Mouse (Mus musculus): ENCODE results near the gene Cox15. TPM values are rescaled to one million over a fixed set of nuclear protein-coding genes. Genes with fewer than 3 reads are reported as not detected.

Cox15 gene
- polyA plus RNA-seq, 1 experiment from 2014 or later: 10.6 TPM

- H3K4me2 ChIP-seq (ENCODE audit: low read depth, low read length): no peak overlapping the region
- 0 out of 2 replicates have a peak, but pooled peaks cover 2% of the 10 kb centered on the region for H3K36me3 ChIP-seq (ENCODE audit: control insufficient read depth, insufficient read depth, low read length)
- no peak for ATAC-seq (ENCODE audit: low read depth)
- no peaks in the 10 kb centered on the region for H3K27me3 ChIP-seq (ENCODE audit: control insufficient read depth, insufficient read depth, low read depth, low read length)
- H3K9me3 ChIP-seq (ENCODE audit: control insufficient read depth, low read length): no peaks in the 10 kb centered on the region
- 50% methylated on average over 9 of the region's 9 CpGs for WGBS
- no peak overlapping the region for H3K4me3 ChIP-seq (ENCODE audit: low read length)
- H3K9ac ChIP-seq (ENCODE audit: low read length): no peak overlapping the region
- H3K27ac ChIP-seq (ENCODE audit: low read length): no peak overlapping the region
- H3K4me1 ChIP-seq (replicated peaks; ENCODE audit: control insufficient read depth, insufficient read depth, low read length): no peaks in the 10 kb centered on the region
Observed at GRCm38 (mm10) chr19:43767549-43768322, 14.9 kb upstream of the Cox15 start.

- Histone ChIP-seq H3K9me3 (ENCODE audit: control insufficient read depth, low read length) (no peaks in the 10 kb centered on the region), H3K4me2 (ENCODE audit: low read depth, low read length) (no peak overlapping the region), H3K27me3 (ENCODE audit: control insufficient read depth, insufficient read depth, low read depth, low read length) (no peaks in the 10 kb centered on the region), H3K9ac (ENCODE audit: low read length) (no peak overlapping the region), H3K36me3 (ENCODE audit: control insufficient read depth, insufficient read depth, low read length) (0 out of 2 replicates have a peak, but pooled peaks cover 2% of the 10 kb centered on the region), H3K4me1 (replicated peaks; ENCODE audit: control insufficient read depth, insufficient read depth, low read length) (no peaks in the 10 kb centered on the region), H3K27ac (ENCODE audit: low read length) (no peak overlapping the region), H3K4me3 (ENCODE audit: low read length) (no peak overlapping the region)
- no peak for ATAC-seq (ENCODE audit: low read depth)
- WGBS: 78% methylated on average over 5 of the region's 5 CpGs
Observed at GRCm38 (mm10) chr19:43766451-43766850, 13.7 kb upstream of the Cox15 start.

DNA sequence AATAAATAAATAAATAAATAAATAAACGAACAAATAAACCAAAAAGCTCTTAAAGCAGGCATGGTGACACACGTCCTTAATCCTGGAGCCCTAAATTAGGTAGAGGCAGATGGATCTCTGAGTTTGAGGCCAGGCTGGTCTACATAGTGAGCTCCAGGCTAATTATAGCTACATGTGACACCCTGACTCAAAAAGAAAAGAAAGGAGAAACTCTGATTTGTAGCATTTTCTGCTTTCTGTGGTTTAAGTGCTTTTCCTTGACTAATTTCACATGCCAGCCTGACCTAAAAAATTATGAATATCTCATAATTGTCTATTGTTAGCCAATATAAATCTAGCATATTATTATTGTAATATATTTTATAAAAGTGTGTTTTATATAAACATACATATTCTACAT is 9.6 kb upstream of the Cox15 start:
- H3K9ac ChIP-seq (ENCODE audit: low read length): no peak overlapping the region
- H3K4me1 ChIP-seq (replicated peaks; ENCODE audit: control insufficient read depth, insufficient read depth, low read length): no peaks in the 10 kb centered on the region
- H3K9me3 ChIP-seq (ENCODE audit: control insufficient read depth, low read length): no peaks in the 10 kb centered on the region
- H3K4me2 ChIP-seq (ENCODE audit: low read depth, low read length): no peak overlapping the region
- no peak overlapping the region for H3K4me3 ChIP-seq (ENCODE audit: low read length)
- ATAC-seq (ENCODE audit: low read depth): no peak
- WGBS: 61% methylated on average over 2 of the region's 2 CpGs
- no peaks in the 10 kb centered on the region for H3K36me3 ChIP-seq (ENCODE audit: control insufficient read depth, insufficient read depth, low read length)
- no peak overlapping the region for H3K27ac ChIP-seq (ENCODE audit: low read length)
- H3K27me3 ChIP-seq (ENCODE audit: control insufficient read depth, insufficient read depth, low read depth, low read length): no peaks in the 10 kb centered on the region

GRCm38 (mm10) chr19:43761543-43762256 is 8.9 kb upstream of the Cox15 start:
- Histone ChIP-seq H3K4me3 (ENCODE audit: low read length) (no peak overlapping the region), H3K9ac (ENCODE audit: low read length) (no peak overlapping the region), H3K27ac (ENCODE audit: low read length) (no peak overlapping the region), H3K4me2 (ENCODE audit: low read depth, low read length) (no peak overlapping the region), H3K36me3 (ENCODE audit: control insufficient read depth, insufficient read depth, low read length) (no peaks in the 10 kb centered on the region), H3K27me3 (ENCODE audit: control insufficient read depth, insufficient read depth, low read depth, low read length) (no peaks in the 10 kb centered on the region), H3K4me1 (replicated peaks; ENCODE audit: control insufficient read depth, insufficient read depth, low read length) (no peaks in the 10 kb centered on the region), H3K9me3 (ENCODE audit: control insufficient read depth, low read length) (no peaks in the 10 kb centered on the region)
- no peak for ATAC-seq (ENCODE audit: low read depth)

- Histone ChIP-seq H3K27me3 (ENCODE audit: control insufficient read depth, insufficient read depth, low read depth, low read length) (no peaks in the 10 kb centered on the region), H3K9ac (ENCODE audit: low read length) (no peak overlapping the region)
Observed at GRCm38 (mm10) chr19:43760504-43760903, 7.7 kb upstream of the Cox15 start.

DNA sequence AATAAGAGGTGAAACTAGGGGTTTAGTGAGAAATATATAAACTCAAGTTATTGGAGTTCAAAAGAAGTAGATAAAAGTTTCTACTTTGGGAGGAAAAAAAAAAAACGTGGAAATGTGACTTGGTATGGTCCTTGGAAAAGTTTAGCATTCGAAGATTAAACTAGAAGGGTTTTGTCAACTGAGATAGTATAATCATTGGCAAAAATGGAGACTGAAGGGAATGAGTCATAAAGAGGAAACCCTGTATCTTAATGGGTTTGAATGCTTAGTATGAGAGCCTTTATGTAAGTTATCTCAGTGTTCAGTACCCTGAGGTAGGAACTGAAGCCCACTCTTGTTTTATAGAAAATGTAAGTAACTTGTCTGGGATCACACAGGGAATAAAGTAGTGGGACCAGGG is 2.1 kb upstream of the Cox15 start:
- H3K9me3 ChIP-seq (ENCODE audit: control insufficient read depth, low read length): no peaks in the 10 kb centered on the region
- no peak overlapping the region for H3K9ac ChIP-seq (ENCODE audit: low read length)
- H3K4me1 ChIP-seq (replicated peaks; ENCODE audit: control insufficient read depth, insufficient read depth, low read length): peaks cover 4% of the 10 kb centered on the region
- H3K36me3 ChIP-seq (ENCODE audit: control insufficient read depth, insufficient read depth, low read length): no peaks in the 10 kb centered on the region
- no peak overlapping the region for H3K4me3 ChIP-seq (ENCODE audit: low read length)
- H3K27ac ChIP-seq (ENCODE audit: low read length): no peak overlapping the region
- ATAC-seq (ENCODE audit: low read depth): no peak
- H3K4me2 ChIP-seq (ENCODE audit: low read depth, low read length): no peak overlapping the region
- 66% methylated on average over 2 of the region's 2 CpGs for WGBS
- H3K27me3 ChIP-seq (ENCODE audit: control insufficient read depth, insufficient read depth, low read depth, low read length): no peaks in the 10 kb centered on the region

More at GRCm38 (mm10) chr19:43760504-43760903, 7.7 kb upstream of the Cox15 start:
- Histone ChIP-seq H3K4me1 (replicated peaks; ENCODE audit: control insufficient read depth, insufficient read depth, low read length) (no peaks in the 10 kb centered on the region), H3K9me3 (ENCODE audit: control insufficient read depth, low read length) (no peaks in the 10 kb centered on the region), H3K4me2 (ENCODE audit: low read depth, low read length) (no peak overlapping the region), H3K36me3 (ENCODE audit: control insufficient read depth, insufficient read depth, low read length) (no peaks in the 10 kb centered on the region), H3K4me3 (ENCODE audit: low read length) (no peak overlapping the region), H3K27ac (ENCODE audit: low read length) (no peak overlapping the region)
- WGBS: 16% methylated on average over 6 of the region's 6 CpGs
- ATAC-seq (ENCODE audit: low read depth): no peak

GRCm38 (mm10) chr19:43754237-43754636 is 1.4 kb upstream of the Cox15 start:
- ATAC-seq (ENCODE audit: low read depth): no peak
- H3K27ac ChIP-seq (ENCODE audit: low read length): no peak overlapping the region
- H3K4me3 ChIP-seq (ENCODE audit: low read length): no peak overlapping the region
- no peaks in the 10 kb centered on the region for H3K27me3 ChIP-seq (ENCODE audit: control insufficient read depth, insufficient read depth, low read depth, low read length)
- no peak overlapping the region for H3K9ac ChIP-seq (ENCODE audit: low read length)
- no peaks in the 10 kb centered on the region for H3K36me3 ChIP-seq (ENCODE audit: control insufficient read depth, insufficient read depth, low read length)
- no peak overlapping the region for H3K4me2 ChIP-seq (ENCODE audit: low read depth, low read length)
- 71% methylated on average over 2 of the region's 2 CpGs for WGBS
- peaks cover 4% of the 10 kb centered on the region for H3K4me1 ChIP-seq (replicated peaks; ENCODE audit: control insufficient read depth, insufficient read depth, low read length)
- no peaks in the 10 kb centered on the region for H3K9me3 ChIP-seq (ENCODE audit: control insufficient read depth, low read length)

DNA sequence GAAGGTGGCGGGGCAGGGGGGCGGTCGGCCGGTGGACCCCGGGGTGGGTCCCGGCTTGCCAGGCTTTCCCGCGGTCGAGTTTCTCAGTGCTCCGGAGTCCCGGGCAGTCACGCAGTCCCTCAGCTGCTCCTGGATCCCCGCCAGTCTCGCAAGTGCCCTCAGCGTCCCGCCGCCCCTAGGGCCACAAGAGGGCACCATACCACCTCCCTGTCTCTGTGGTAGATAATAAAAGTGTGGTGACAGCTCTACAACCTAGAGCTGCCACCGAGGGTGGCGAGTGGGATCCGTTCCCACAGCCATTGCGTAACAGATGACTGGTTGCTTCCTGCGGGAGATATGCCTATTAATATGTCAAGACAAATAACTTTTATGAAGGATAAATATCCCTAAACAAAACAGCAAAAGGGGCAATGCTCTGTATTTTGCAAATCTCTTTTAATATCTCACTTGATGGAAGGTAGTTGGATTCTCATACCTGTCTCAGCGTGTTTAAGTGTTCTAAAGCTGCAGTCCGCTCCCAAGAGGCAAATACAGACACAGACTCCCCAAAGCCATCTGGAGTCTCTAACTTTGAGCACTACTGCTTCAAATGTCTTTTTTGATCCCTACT is 531 bp upstream of the Cox15 start:
- Histone ChIP-seq H3K27ac (ENCODE audit: low read length) (peak overlapping the region; percentile 99), H3K4me1 (replicated peaks; ENCODE audit: control insufficient read depth, insufficient read depth, low read length) (peaks cover 4% of the 10 kb centered on the region), H3K9me3 (ENCODE audit: control insufficient read depth, low read length) (no peaks in the 10 kb centered on the region), H3K4me2 (ENCODE audit: low read depth, low read length) (peak overlapping the region; percentile 59), H3K9ac (ENCODE audit: low read length) (peak overlapping the region; percentile 87), H3K36me3 (ENCODE audit: control insufficient read depth, insufficient read depth, low read length) (peaks cover 4% of the 10 kb centered on the region), H3K27me3 (ENCODE audit: control insufficient read depth, insufficient read depth, low read depth, low read length) (no peaks in the 10 kb centered on the region), H3K4me3 (ENCODE audit: low read length) (peak overlapping the region; percentile 76)
- ATAC-seq (ENCODE audit: low read depth): peak; percentile 89
- under 1% methylated on average over 22 of the region's 24 CpGs for WGBS

DNA sequence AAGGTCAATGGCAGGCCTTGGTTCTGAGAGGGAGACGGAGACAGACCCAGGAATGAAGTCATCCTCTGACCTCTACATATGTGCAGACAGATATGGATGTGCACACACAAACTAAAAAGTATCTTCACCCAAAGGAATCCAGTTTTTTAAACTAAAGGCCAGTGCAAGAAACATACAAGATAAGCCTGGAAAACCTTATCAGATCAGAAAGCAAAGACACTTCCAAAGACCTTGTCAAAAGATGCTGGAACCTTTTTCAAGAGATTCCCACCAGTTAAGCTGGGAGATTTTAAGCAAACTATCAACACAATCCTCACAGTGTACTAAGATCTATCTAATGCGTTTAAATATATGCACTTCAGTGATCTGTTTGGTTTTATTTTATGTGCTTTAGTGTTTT is 2.8 kb downstream of the Cox15 start:
- H3K36me3 ChIP-seq (ENCODE audit: control insufficient read depth, insufficient read depth, low read length): peaks cover 26% of the 10 kb centered on the region
- H3K9ac ChIP-seq (ENCODE audit: low read length): no peak overlapping the region
- no peak overlapping the region for H3K4me3 ChIP-seq (ENCODE audit: low read length)
- no peaks in the 10 kb centered on the region for H3K9me3 ChIP-seq (ENCODE audit: control insufficient read depth, low read length)
- no peak overlapping the region for H3K4me2 ChIP-seq (ENCODE audit: low read depth, low read length)
- ATAC-seq (ENCODE audit: low read depth): no peak
- H3K4me1 ChIP-seq (replicated peaks; ENCODE audit: control insufficient read depth, insufficient read depth, low read length): peaks cover 4% of the 10 kb centered on the region
- WGBS: 90% methylated on average over 2 of the region's 2 CpGs
- no peak overlapping the region for H3K27ac ChIP-seq (ENCODE audit: low read length)
- H3K27me3 ChIP-seq (ENCODE audit: control insufficient read depth, insufficient read depth, low read depth, low read length): no peaks in the 10 kb centered on the region
